Mouse (Mus musculus): ENCODE results near the gene Dnajc25. TPM values are rescaled to one million over a fixed set of nuclear protein-coding genes. Genes with fewer than 3 reads are reported as not detected.

Dnajc25 gene
- total RNA-seq, 2 experiments from 2014 or later: 5.8 to 6.3 TPM

- peak; percentile 87 to 92 for DNase-seq (ENCODE audit: low spot score in 2 of 2)
Observed at GRCm38 (mm10) chr4:59002948-59003805, 8.3 kb downstream of the Dnajc25 start, which contains the start of gene Gm20503. Gene Gm20503 (plus strand): TSS chr4:59003210.

- DNase-seq (ENCODE audit: low spot score in 2 of 2): no peak
Observed at GRCm38 (mm10) chr4:59003806-59004200, 8.9 kb downstream of the Dnajc25 start.

- no peak for DNase-seq (ENCODE audit: low spot score in 2 of 2)
Observed at GRCm38 (mm10) chr4:59006211-59006610, 11.3 kb downstream of the Dnajc25 start.

GRCm38 (mm10) chr4:59007016-59007415 is 12.2 kb downstream of the Dnajc25 start:
- DNase-seq (ENCODE audit: low spot score in 2 of 2): no peak

- DNase-seq (ENCODE audit: low spot score in 2 of 2): no peak
Observed at GRCm38 (mm10) chr4:59007974-59008373, 13.1 kb downstream of the Dnajc25 start.

- no peak for DNase-seq (ENCODE audit: low spot score in 2 of 2)
Observed at GRCm38 (mm10) chr4:59009186-59009585, 14.3 kb downstream of the Dnajc25 start.

- DNase-seq (ENCODE audit: low spot score in 2 of 2): no peak
Observed at GRCm38 (mm10) chr4:59009696-59010095, 14.8 kb downstream of the Dnajc25 start.

GRCm38 (mm10) chr4:59011446-59011845 is 16.6 kb downstream of the Dnajc25 start:
- DNase-seq (ENCODE audit: low spot score in 2 of 2): no peak

- no peak for DNase-seq (ENCODE audit: low spot score in 2 of 2)
Observed at GRCm38 (mm10) chr4:59015181-59015580, 20.3 kb downstream of the Dnajc25 start.

- DNase-seq (ENCODE audit: low spot score in 2 of 2): no peak
Observed at GRCm38 (mm10) chr4:59016922-59017321, 22.1 kb downstream of the Dnajc25 start.

GRCm38 (mm10) chr4:59034325-59034917 is 39.6 kb downstream of the Dnajc25 start:
- no peak for DNase-seq (ENCODE audit: low spot score in 2 of 2)

- peak; percentile 62 to 79 for DNase-seq (ENCODE audit: low spot score in 2 of 2)
Observed at GRCm38 (mm10) chr4:59034918-59035785, 40.3 kb downstream of the Dnajc25 start, which contains the start of gene Gng10. Gene Gng10 (plus strand): TSS chr4:59035088.

- DNase-seq (ENCODE audit: low spot score in 2 of 2): peak; percentile 20 to 30
Observed at GRCm38 (mm10) chr4:59035786-59036350, 41.0 kb downstream of the Dnajc25 start.

GRCm38 (mm10) chr4:59036490-59037127 is 41.7 kb downstream of the Dnajc25 start:
- DNase-seq (ENCODE audit: low spot score in 2 of 2): peak; percentile 73 to 75

GRCm38 (mm10) chr4:59037525-59037924 is 42.7 kb downstream of the Dnajc25 start:
- no peak for DNase-seq (ENCODE audit: low spot score in 2 of 2)

- no peak for DNase-seq (ENCODE audit: low spot score in 2 of 2)
Observed at GRCm38 (mm10) chr4:59040397-59041287, 45.8 kb downstream of the Dnajc25 start.

- DNase-seq (ENCODE audit: low spot score in 2 of 2): no peak
Observed at GRCm38 (mm10) chr4:59043074-59043473, 48.2 kb downstream of the Dnajc25 start.

GRCm38 (mm10) chr4:59043891-59044290 is 49.0 kb downstream of the Dnajc25 start:
- DNase-seq (ENCODE audit: low spot score in 2 of 2): no peak

- DNase-seq (ENCODE audit: low spot score in 2 of 2): no peak
Observed at GRCm38 (mm10) chr4:59047222-59047621, 52.4 kb downstream of the Dnajc25 start.

All from layer of hippocampus, postnatal 14 days (tissue).